Mouse (Mus musculus) heart, embryonic 14.5 days (tissue): ENCODE data around the gene Slc29a4. TPM values are rescaled to one million over a fixed set of nuclear protein-coding genes. Genes with fewer than 3 reads are reported as not detected.

Source experiments
- ATAC-seq: fragments of 200-750 bp; cut with Nextera tagmentation; 2 replicates; pipeline ENCODE4 v1.8.0; 2017; ENCODE audit warnings: low read depth, moderate TSS enrichment; ENCODE audit not compliant: insufficient number of reproducible peaks, insufficient read depth, low FRiP score
- H3K27ac ChIP-seq, 2 experiments: fragments of 200-500 bp in 1 of 2; fragments of 300-500 bp in 1 of 2; sonication (generic) in 1 of 2; replicated peaks in 1 of 2; 2 replicates each; pipeline ENCODE4 v1.5.1; 2012 to 2014; ENCODE audit warnings: low read depth in 2 of 2, low read length in 2 of 2, control low read depth in 1 of 2, mild to moderate bottlenecking in 1 of 2, mixed read lengths in 1 of 2; ENCODE audit not compliant: control insufficient read depth in 1 of 2, insufficient read depth in 1 of 2
- H3K27me3 ChIP-seq: fragments of 300-500 bp; sonication (generic); 2 replicates; pipeline ENCODE4 v1.6.1; 2014; ENCODE audit warnings: mild to moderate bottlenecking, low read length, control low read depth; ENCODE audit not compliant: control insufficient read depth, insufficient read depth
- H3K36me3 ChIP-seq: fragments of 300-500 bp; sonication (generic); 2 replicates; pipeline ENCODE4 v1.6.1; 2014; ENCODE audit warnings: mild to moderate bottlenecking, control low read depth, low read length, mixed read lengths; ENCODE audit not compliant: control insufficient read depth, insufficient read depth
- H3K4me1 ChIP-seq, 2 experiments: fragments of 200-500 bp in 1 of 2; fragments of 300-500 bp in 1 of 2; sonication (generic) in 1 of 2; 2 replicates each; pipeline ENCODE4 v1.6.1; 2012 to 2014; ENCODE audit warnings: low read length in 2 of 2, control low read depth in 1 of 2, mixed read lengths in 1 of 2; ENCODE audit not compliant: control insufficient read depth in 2 of 2, insufficient read depth in 2 of 2
- H3K4me2 ChIP-seq: fragments of 300-500 bp; sonication (generic); 2 replicates; pipeline ENCODE4 v1.6.1; 2014; ENCODE audit warnings: mild to moderate bottlenecking, low read length
- H3K4me3 ChIP-seq, 2 experiments: fragments of 200-500 bp in 1 of 2; fragments of 300-500 bp in 1 of 2; sonication (generic) in 1 of 2; 2 replicates each; pipeline ENCODE4 v1.5.1; 2012 to 2014; ENCODE audit warnings: low read length in 2 of 2, mild to moderate bottlenecking in 2 of 2, control low read depth in 1 of 2, low read depth in 1 of 2, moderate library complexity in 1 of 2; ENCODE audit not compliant: control insufficient read depth in 1 of 2, insufficient read depth in 1 of 2
- H3K9ac ChIP-seq: fragments of 300-500 bp; sonication (generic); 2 replicates; pipeline ENCODE4 v1.6.1; 2014; ENCODE audit warnings: mild to moderate bottlenecking, low read length
- H3K9me3 ChIP-seq: fragments of 300-500 bp; sonication (generic); 2 replicates; pipeline ENCODE4 v1.6.1; 2016; ENCODE audit warnings: low read length, control low read depth; ENCODE audit not compliant: control insufficient read depth
- WGBS: fragments of 180-500 bp; shearing (Covaris S2); extraction: QIAGEN DNeasy Blood & Tissue Kit; methylation state at CpG from one replicate; pipeline ENCODE4 v1.1.7; 2014; 5-methylcytosine and 5-hydroxymethylcytosine counted together
- polyA plus RNA-seq: library from polyadenylated mRNA; unstranded; fragments of >200 nt; fragmentation: Nextera tagmentation; extraction: Ambion mirVana; gene quantifications from 2 replicates; pipeline ENCODE4 v1.2.1, GENCODE M21; 2014

Slc29a4 gene
- polyA plus RNA-seq, 1 experiment from 2014 or later, result 1.7 TPM

DNA sequence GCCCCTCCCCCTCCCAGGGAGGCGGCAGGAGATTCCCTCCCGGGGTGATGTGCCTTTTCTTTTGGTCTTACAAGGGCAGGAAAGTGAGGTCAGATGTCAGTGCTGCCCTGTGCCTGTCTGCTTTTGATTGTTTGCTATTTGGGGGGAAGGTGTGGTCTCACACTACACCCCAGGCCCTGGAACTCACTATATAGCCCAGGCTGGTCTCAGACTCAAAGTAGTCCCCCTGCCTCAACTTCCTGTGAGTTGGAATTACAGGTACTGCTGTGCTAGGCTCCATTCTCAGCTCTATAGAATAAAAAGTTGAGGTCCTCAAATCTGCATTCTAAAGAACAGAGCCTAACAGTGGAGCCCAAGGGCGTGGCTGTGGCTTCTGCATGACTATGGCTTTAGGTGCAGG lies 24.4 kb upstream of the Slc29a4 start:
- Histone ChIP-seq H3K9me3 (no peaks in the 10 kb centered on the region), H3K36me3 (peaks cover 68% of the 10 kb centered on the region), H3K27ac (no peak overlapping the region), H3K27me3 (no peaks in the 10 kb centered on the region), H3K4me2 (no peak overlapping the region), H3K4me3 (no peak overlapping the region), H3K9ac (no peak overlapping the region), H3K4me1 (no peaks in the 10 kb centered on the region)
- 38% methylated on average over 3 of the region's 3 CpGs for WGBS
- ATAC-seq, result no peak

DNA sequence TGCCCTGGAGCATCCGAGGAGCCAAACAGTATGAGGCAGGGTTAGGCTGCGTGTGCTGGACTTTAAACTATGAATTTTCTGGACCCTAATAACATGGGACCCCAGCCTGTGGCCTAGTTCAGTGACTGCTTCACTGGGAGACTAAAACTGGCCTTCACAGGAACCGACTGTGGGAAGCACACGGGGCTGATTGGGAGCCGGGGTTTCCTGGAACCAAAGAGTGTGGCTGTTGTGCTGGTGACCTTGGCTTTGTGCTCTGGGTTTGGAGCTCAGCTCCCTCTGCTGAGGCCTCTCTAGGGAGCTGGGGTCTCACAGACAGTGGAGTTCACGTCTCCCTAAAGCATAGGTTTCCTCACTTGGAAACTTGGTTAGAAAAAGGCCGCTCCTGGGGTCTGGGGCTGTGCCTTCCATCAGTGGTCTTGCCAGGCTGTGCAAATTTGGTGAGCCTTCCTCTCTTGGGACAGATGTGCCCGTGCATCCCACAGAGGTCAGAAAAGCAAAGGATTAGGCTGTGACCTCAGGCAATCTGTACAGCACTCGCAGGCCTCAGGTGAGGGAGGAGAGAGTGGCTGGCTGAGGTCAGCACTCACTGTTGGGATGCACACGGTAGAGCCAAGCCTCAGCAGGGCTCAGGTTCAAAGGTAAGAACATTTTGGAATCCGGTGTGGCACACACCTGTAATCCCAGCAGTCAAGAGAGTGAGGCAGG lies 23.6 kb upstream of the Slc29a4 start:
- Histone ChIP-seq H3K9me3 (no peaks in the 10 kb centered on the region), H3K36me3 (peaks cover 60% of the 10 kb centered on the region), H3K4me3 (no peak overlapping the region), H3K4me2 (no peak overlapping the region), H3K27me3 (no peaks in the 10 kb centered on the region), H3K9ac (no peak overlapping the region), H3K4me1 (no peaks in the 10 kb centered on the region), H3K27ac (no peak overlapping the region)
- ATAC-seq, result no peak
- WGBS, result 83% methylated on average over 11 of the region's 11 CpGs

DNA sequence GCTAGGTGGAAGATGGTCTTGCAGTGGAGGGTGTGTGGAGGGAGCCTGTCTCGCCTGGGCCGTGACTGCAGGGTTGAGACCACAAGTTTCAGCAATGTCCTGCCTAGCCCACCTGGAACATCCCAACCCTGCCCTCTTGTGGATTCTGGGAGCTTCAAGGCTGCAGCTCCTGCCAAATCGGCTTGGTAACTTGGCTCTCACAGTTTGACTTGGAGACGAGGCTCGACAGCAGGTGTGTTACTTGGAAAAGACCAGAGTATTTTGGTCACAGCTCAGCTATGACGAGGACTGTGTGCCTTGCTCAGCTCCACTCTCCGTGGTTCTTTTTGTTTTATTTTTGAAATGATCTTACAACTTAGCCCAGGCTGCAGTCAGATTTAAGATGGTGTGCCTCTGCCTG lies 22.6 kb upstream of the Slc29a4 start:
- Histone ChIP-seq H3K4me3 (no peak overlapping the region), H3K4me1 (no peaks in the 10 kb centered on the region), H3K27ac (no peak overlapping the region), H3K9ac (no peak overlapping the region), H3K9me3 (no peaks in the 10 kb centered on the region), H3K27me3 (no peaks in the 10 kb centered on the region), H3K36me3 (peaks cover 50% of the 10 kb centered on the region), H3K4me2 (no peak overlapping the region)
- 71% methylated on average over 7 of the region's 7 CpGs for WGBS
- no peak for ATAC-seq

DNA sequence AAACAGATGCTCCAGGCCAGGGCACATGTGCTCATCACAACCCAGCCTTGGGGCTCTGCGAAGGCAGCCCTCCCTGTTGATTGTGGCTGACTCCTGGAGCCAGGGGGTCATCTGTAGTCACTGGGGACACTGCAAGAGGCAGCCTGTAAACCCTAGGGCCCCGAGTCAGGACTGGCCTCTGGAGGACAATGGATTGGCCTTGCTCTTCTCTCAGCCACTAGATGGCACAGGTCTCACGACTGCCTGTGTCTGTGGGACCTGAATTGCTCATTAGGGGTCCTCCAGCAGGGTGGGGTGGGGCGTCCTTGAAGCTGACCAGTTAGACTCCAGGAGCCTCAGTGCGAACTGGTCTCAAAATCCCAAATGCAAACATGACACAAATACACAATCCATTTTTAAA lies 19.2 kb upstream of the Slc29a4 start:
- Histone ChIP-seq H3K4me3 (no peak overlapping the region), H3K27ac (no peak overlapping the region), H3K27me3 (no peaks in the 10 kb centered on the region), H3K9me3 (no peaks in the 10 kb centered on the region), H3K9ac (no peak overlapping the region), H3K4me1 (no peaks in the 10 kb centered on the region), H3K36me3 (peaks cover 21% of the 10 kb centered on the region), H3K4me2 (no peak overlapping the region)
- WGBS, result 17% methylated on average over 5 of the region's 5 CpGs
- ATAC-seq, result no peak

DNA sequence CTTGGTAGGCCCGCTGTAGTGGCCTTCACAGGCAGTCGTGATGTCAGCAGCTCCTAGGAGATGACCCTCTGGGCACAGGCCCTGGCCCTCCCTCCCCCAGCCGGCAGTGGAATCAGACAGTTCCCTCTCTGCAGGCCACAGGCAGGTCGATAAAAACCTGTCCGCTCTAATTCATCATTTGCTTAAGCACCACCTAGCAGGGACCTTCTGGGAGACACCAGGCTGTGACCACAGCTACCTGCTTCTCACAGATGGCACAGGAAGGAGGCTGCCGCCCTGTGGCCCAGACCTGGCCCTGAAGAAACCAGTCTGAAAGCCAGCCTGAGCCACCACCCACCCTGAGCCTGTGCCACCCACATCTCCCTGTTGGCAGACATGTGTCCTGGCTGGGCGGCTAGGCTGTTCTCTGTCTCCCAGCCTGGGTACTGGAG lies 14.2 kb upstream of the Slc29a4 start:
- Histone ChIP-seq H3K27ac (no peak overlapping the region), H3K36me3 (no peaks in the 10 kb centered on the region), H3K9me3 (0 out of 2 replicates have a peak, but pooled peaks cover 3% of the 10 kb centered on the region), H3K4me3 (no peak overlapping the region), H3K4me1 (no peaks in the 10 kb centered on the region), H3K9ac (no peak overlapping the region), H3K4me2 (no peak overlapping the region), H3K27me3 (no peaks in the 10 kb centered on the region)
- no peak for ATAC-seq
- 76% methylated on average over 7 of the region's 7 CpGs for WGBS

DNA sequence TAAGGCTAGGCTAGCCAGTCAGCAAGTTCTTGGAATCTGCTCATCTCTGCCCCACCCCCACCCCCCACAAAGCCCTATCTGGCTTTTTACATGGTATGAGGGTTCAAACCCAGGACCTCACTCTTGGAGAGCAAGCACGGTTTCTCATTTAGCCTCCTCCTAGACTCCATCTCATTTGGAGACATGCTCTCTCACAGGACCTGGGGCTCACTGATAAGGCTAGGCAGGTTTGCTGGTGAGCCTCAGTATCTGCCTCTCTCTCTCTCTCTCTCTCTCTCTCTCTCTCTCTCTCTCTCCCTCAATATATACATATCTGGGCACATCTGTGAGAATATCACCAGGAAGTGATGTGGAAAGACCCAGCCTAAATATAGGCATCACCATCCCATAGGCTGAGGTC lies 13.2 kb upstream of the Slc29a4 start:
- Histone ChIP-seq H3K4me3 (no peak overlapping the region), H3K27ac (no peak overlapping the region), H3K4me2 (no peak overlapping the region), H3K36me3 (no peaks in the 10 kb centered on the region), H3K9ac (no peak overlapping the region), H3K4me1 (no peaks in the 10 kb centered on the region), H3K9me3 (0 out of 2 replicates have a peak, but pooled peaks cover 3% of the 10 kb centered on the region), H3K27me3 (no peaks in the 10 kb centered on the region)
- WGBS, result 83% methylated on average over 1 of the region's 1 CpGs
- ATAC-seq, result no peak

DNA sequence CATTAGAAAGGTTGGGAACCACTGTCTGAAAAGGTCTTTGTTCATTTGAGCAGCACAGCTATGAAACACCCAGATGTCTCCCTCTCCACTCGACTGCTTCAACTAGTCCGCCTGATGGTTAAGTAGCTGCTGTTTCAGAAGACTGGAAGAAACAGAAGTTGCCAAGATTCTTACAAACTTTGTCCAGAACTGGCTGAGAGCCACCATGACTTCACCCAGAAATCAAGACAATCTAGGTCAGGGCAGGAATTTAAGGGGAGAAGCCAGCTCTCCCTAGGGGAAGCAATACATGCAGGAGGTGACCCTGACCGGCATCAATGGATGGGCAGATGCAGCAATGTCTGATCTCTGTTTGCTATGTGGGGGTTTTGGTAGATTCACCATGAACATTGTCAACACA lies 10.4 kb upstream of the Slc29a4 start:
- Histone ChIP-seq H3K9me3 (0 out of 2 replicates have a peak, but pooled peaks cover 3% of the 10 kb centered on the region), H3K9ac (no peak overlapping the region), H3K4me3 (no peak overlapping the region), H3K27ac (no peak overlapping the region), H3K36me3 (no peaks in the 10 kb centered on the region), H3K27me3 (no peaks in the 10 kb centered on the region), H3K4me1 (no peaks in the 10 kb centered on the region), H3K4me2 (no peak overlapping the region)
- ATAC-seq, result no peak
- 82% methylated on average over 3 of the region's 3 CpGs for WGBS

DNA sequence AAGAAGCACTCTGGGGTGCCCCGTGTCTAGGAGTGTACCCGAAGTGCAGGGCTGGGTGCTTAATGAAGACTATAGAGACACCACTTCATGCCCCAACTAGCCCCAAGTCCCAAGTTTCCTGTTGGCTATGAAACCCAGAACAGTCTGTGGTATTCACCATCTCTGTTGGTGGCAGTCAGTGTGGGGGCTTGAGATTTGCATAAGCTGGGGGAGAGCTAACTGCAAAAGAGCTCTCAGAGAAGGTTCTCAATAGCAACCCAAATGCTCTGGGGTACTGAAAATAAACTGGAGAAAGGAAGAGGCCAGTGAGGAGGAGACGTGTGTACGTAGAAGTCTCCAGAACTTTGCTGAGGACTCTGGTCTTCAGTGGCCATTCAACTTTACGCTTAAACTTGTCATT lies 9.8 kb upstream of the Slc29a4 start:
- Histone ChIP-seq H3K4me3 (no peak overlapping the region), H3K4me1 (no peaks in the 10 kb centered on the region), H3K27me3 (no peaks in the 10 kb centered on the region), H3K36me3 (no peaks in the 10 kb centered on the region), H3K9ac (no peak overlapping the region), H3K9me3 (0 out of 2 replicates have a peak, but pooled peaks cover 3% of the 10 kb centered on the region), H3K27ac (no peak overlapping the region), H3K4me2 (no peak overlapping the region)
- no peak for ATAC-seq
- 75% methylated on average over 5 of the region's 5 CpGs for WGBS
